Mouse (Mus musculus): ENCODE measurements at regions not wholly inside any gene's neighbourhood (a gene's known extent, or its start where the extent isn't known, plus 50 kb on each side); places are given as distances from the start of the nearest gene placed in this dataset.

GRCm38 (mm10) chr2:97777929-97778328 lies 884.1 kb upstream of the Gm10801 start:
- no peak for TF ChIP-seq POLR2A (IDR thresholded peaks at IDR 0.05; ENCODE audit: extremely low read depth, insufficient read depth, low read length)
- no peak for TF ChIP-seq CTCF (IDR thresholded peaks at IDR 0.05; ENCODE audit: extremely low read depth, insufficient read depth, low read length)
